Mouse (Mus musculus) kidney, adult 2 months (tissue): ENCODE measurements around the gene Crybb2. TPM values are rescaled to one million over a fixed set of nuclear protein-coding genes. Genes with fewer than 3 reads are reported as not detected.

ENCODE experiments used
- DNase-seq: peaks from one replicate; pipeline ENCODE4 v3.0.0; 2021
- H3K27ac ChIP-seq: fragments of 200-500 bp; 2 replicates; pipeline ENCODE4 v1.5.1; 2012; ENCODE audit warnings: low read depth, low read length, control low read depth, inconsistent platforms; ENCODE audit not compliant: insufficient read depth
- H3K27me3 ChIP-seq: fragments of 200-500 bp; replicated peaks from 2 replicates; pipeline ENCODE4 v1.6.1; 2012; ENCODE audit warnings: mild to moderate bottlenecking, moderate library complexity, low read length, inconsistent platforms; ENCODE audit not compliant: control insufficient read depth, insufficient read depth
- H3K36me3 ChIP-seq: fragments of 200-500 bp; 2 replicates; pipeline ENCODE4 v1.6.1; 2012; ENCODE audit warnings: mild to moderate bottlenecking, moderate library complexity, low read length, inconsistent platforms; ENCODE audit not compliant: control insufficient read depth, insufficient read depth
- H3K4me1 ChIP-seq: fragments of 200-500 bp; 2 replicates; pipeline ENCODE4 v1.6.1; 2011; ENCODE audit warnings: low read length; ENCODE audit not compliant: control insufficient read depth, insufficient read depth
- H3K4me3 ChIP-seq: fragments of 200-500 bp; 2 replicates; pipeline ENCODE4 v1.5.1; 2011; ENCODE audit warnings: mild to moderate bottlenecking, low read depth, low read length, control low read depth; ENCODE audit not compliant: insufficient read depth
- CTCF ChIP-seq: fragments of 200-500 bp; conservative IDR thresholded peaks from 2 replicates; pipeline ENCODE4 v1.5.1; 2011; ENCODE audit warnings: low read depth, mild to moderate bottlenecking, control low read depth, low read length, moderate library complexity, mixed read lengths; ENCODE audit not compliant: insufficient read depth, insufficient read length
- POLR2A ChIP-seq: fragments of 200-500 bp; IDR thresholded peaks from one replicate; pipeline ENCODE4 v1.6.1; 2011; ENCODE audit warnings: low read depth, low read length, control low read depth
- WGBS: fragments of 180-500 bp; shearing (Covaris S2); methylation state at CpG from one replicate; pipeline ENCODE4 v1.1.7; 2018; 5-methylcytosine and 5-hydroxymethylcytosine counted together
- polyA plus RNA-seq: library from polyadenylated mRNA; depleted of rRNA; stranded (reverse); fragments of >200 nt; gene quantifications from 2 replicates; pipeline ENCODE4 v1.2.3, GENCODE M21; 2012; rRNA removed

The Crybb2 gene
- polyA plus RNA-seq, 1 experiment = not detected

GRCm38 (mm10) chr5:113014808-113015235 is 55.1 kb downstream of the Crybb2 start:
- 2% methylated on average over 14 of the region's 14 CpGs for WGBS
- peak; percentile 45 for DNase-seq

GRCm38 (mm10) chr5:113014111-113014807 is 55.7 kb downstream of the Crybb2 start:
- 44% methylated on average over 16 of the region's 16 CpGs for WGBS
- H3K4me3 ChIP-seq = peak overlapping the region; percentile 56
- TF ChIP-seq CTCF = no peak
- TF ChIP-seq POLR2A = no peak

More at GRCm38 (mm10) chr5:113014808-113015235, 55.1 kb downstream of the Crybb2 start:
- Histone ChIP-seq H3K27me3 (no peaks in the 10 kb centered on the region), H3K4me1 (no peaks in the 10 kb centered on the region), H3K36me3 (no peaks in the 10 kb centered on the region), H3K4me3 (peak overlapping the region; percentile 56), H3K27ac (no peak overlapping the region)
- no peak for TF ChIP-seq CTCF
- no peak for TF ChIP-seq POLR2A

GRCm38 (mm10) chr5:113011926-113012325 is 58.0 kb downstream of the Crybb2 start:
- Histone ChIP-seq H3K4me3 (no peak overlapping the region), H3K4me1 (no peaks in the 10 kb centered on the region), H3K27ac (no peak overlapping the region), H3K36me3 (no peaks in the 10 kb centered on the region), H3K27me3 (no peaks in the 10 kb centered on the region)
- TF ChIP-seq CTCF (no peak), POLR2A (no peak)
- WGBS = 81% methylated on average over 10 of the region's 10 CpGs
- DNase-seq = no peak

More at GRCm38 (mm10) chr5:113014111-113014807, 55.7 kb downstream of the Crybb2 start:
- Histone ChIP-seq H3K4me1 (no peaks in the 10 kb centered on the region), H3K36me3 (no peaks in the 10 kb centered on the region), H3K27me3 (no peaks in the 10 kb centered on the region), H3K27ac (no peak overlapping the region)
- peak; percentile 22 for DNase-seq

GRCm38 (mm10) chr5:113009183-113009820 is 60.6 kb downstream of the Crybb2 start:
- H3K4me1 ChIP-seq = no peaks in the 10 kb centered on the region
- H3K27ac ChIP-seq = no peak overlapping the region
- DNase-seq = no peak
- H3K36me3 ChIP-seq = no peaks in the 10 kb centered on the region
- WGBS = 88% methylated on average over 8 of the region's 8 CpGs
- no peak for TF ChIP-seq POLR2A
- no peak for TF ChIP-seq CTCF
- no peak overlapping the region for H3K4me3 ChIP-seq
- H3K27me3 ChIP-seq = no peaks in the 10 kb centered on the region

GRCm38 (mm10) chr5:113008496-113008895 is 61.4 kb downstream of the Crybb2 start:
- Histone ChIP-seq H3K27ac (no peak overlapping the region), H3K4me3 (no peak overlapping the region), H3K4me1 (no peaks in the 10 kb centered on the region), H3K36me3 (no peaks in the 10 kb centered on the region), H3K27me3 (no peaks in the 10 kb centered on the region)
- WGBS = 89% methylated on average over 2 of the region's 2 CpGs
- no peak for TF ChIP-seq POLR2A
- TF ChIP-seq CTCF = no peak
- DNase-seq = no peak

Other genes with a start within 250 kb of the Crybb2 start
- 0.12 and 1.2 TPM in 2 replicates for gene Myo18b, start 173.8 kb downstream of the Crybb2 start, polyA plus RNA-seq
- 5.2 and 5.9 TPM in 2 replicates for gene Grk3, start 54.3 kb downstream of the Crybb2 start, polyA plus RNA-seq
- gene Crybb3, start 11.5 kb upstream of the Crybb2 start, polyA plus RNA-seq = 1.5 and 2.8 TPM in 2 replicates
- 14.3 and 15.0 TPM in 2 replicates for gene 2900026A02Rik, start 151.1 kb upstream of the Crybb2 start, polyA plus RNA-seq
- not detected in 2 replicates for gene Tmem211, start 156.8 kb upstream of the Crybb2 start, polyA plus RNA-seq
- gene Sgsm1, start 240.7 kb upstream of the Crybb2 start, polyA plus RNA-seq = 3.5 and 3.9 TPM in 2 replicates